Mouse (Mus musculus): ENCODE measurements around the gene Pkd2.

DNA sequence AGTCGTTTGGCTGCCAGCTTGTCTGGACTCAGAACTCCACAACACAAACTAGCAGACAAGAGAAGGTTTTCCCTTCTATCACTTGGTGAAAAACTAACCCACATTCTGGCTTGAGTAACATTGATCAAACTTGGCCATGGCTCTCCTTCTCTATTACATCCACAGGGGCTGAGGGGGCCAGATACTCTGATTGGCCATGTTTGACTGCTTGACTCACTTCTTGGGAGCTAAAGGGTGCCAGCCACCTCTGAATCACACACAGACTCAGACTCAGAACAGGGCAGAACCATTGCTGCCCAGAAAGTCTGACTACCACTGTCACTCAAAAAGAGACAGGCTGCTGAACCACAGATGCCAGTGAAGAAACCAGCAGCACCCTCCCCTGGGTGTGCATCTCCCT is 6.2 kb upstream of the Pkd2 start:
- TF ChIP-seq CTCF (IDR thresholded peaks at IDR 0.05; ENCODE audit: low read depth), result no peak
- no peak for TF ChIP-seq EP300 (optimal IDR thresholded peaks at IDR 0.05)
